9 mouse cellular contexts compared by ENCODE assay signal in the genomic region with DNA sequence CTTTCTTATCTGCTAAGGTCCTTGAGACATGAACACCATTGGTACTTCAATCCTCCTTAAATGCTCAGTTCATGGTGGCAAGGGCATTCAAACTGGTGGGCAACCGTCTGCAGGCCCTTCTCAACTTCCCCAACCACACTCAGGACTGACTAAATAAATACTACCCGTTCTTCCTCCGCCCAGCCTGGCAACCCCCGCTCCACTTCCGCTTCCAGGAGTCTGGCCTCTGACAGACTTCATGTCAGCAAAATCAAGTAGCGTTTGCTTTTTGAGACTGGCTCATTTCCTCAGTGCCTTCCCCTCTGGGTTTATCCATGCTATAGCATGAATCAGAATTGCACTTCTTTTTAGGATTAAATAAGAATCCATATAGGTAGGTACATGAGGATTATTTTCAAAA.
DNase-seq lines count a peak whose midpoint lies in the region; ATAC-seq and TF ChIP-seq lines count a peak whose summit lies in the region.
"Had no signal": no experiment of that assay in that cellular context is flagged by ENCODE, and none has a peak within 500 bp of the region (broad histone marks: within the 10 kb centered on the region; RNA-seq: fewer than 3 reads in every experiment).

No protein-coding gene starts in this region.

- no peak for ATAC-seq in intestine, embryonic 14.5 days (replicated peaks; ENCODE audit: low FRiP score, low TSS enrichment, low read depth)
- ATAC-seq in intestine, postnatal 0 days: no peak
- peak; percentile 29; the same call in 1 of the 2 replicates for ATAC-seq in liver, postnatal 0 days

- H3K4me1 ChIP-seq in intestine, embryonic 14.5 days (replicated peaks; ENCODE audit: control insufficient read depth, insufficient read depth, low read length): no peaks in the 10 kb centered on the region
- no peaks in the 10 kb centered on the region for H3K4me1 ChIP-seq in intestine, postnatal 0 days (replicated peaks; ENCODE audit: control insufficient read depth, insufficient read depth, low read length)
- H3K4me1 ChIP-seq in liver, postnatal 0 days (ENCODE audit: insufficient read depth): peaks cover 11% of the 10 kb centered on the region

- no peaks in the 10 kb centered on the region for H3K9me3 ChIP-seq in intestine, embryonic 14.5 days (ENCODE audit: control insufficient read depth, low read length)
- H3K9me3 ChIP-seq in intestine, postnatal 0 days (ENCODE audit: control insufficient read depth): no peaks in the 10 kb centered on the region
- no peaks in the 10 kb centered on the region for H3K9me3 ChIP-seq in liver, postnatal 0 days (ENCODE audit: low read length)

- 29% methylated on average over 6 of the region's 6 CpGs for WGBS in intestine, embryonic 14.5 days
- 35% methylated on average over 6 of the region's 6 CpGs for WGBS in intestine, postnatal 0 days
- WGBS in liver, postnatal 0 days (ENCODE audit: insufficient replicate concordance): 13% methylated on average over 6 of the region's 6 CpGs

- H3K4me2 ChIP-seq in intestine, embryonic 14.5 days (ENCODE audit: low read length): no peak overlapping the region
- H3K4me2 ChIP-seq in intestine, postnatal 0 days (replicated peaks; ENCODE audit: low read depth): no peak overlapping the region
- H3K4me2 ChIP-seq in liver, postnatal 0 days (ENCODE audit: low read depth, low read length): no peak overlapping the region

- peak; percentile 43 for DNase-seq in intestine, embryonic 14.5 days (ENCODE audit: low spot score)
- peak; percentile 43 to 52 for DNase-seq in spleen, adult 18-20 months
- no peak for DNase-seq in spleen, adult 12 weeks (ENCODE audit: low spot score)
- peak; percentile 55 for DNase-seq in liver, postnatal 0 days
- peak; percentile 49 for DNase-seq in splenic B cell, adult 2 months (ENCODE audit: low read depth, low spot score)
- no peak for DNase-seq in cerebellum, postnatal 10 days
- DNase-seq in kidney, postnatal 14 days: no peak
- DNase-seq: cerebellum, adult 11-12 months had no signal

- H3K27me3 ChIP-seq in intestine, embryonic 14.5 days (replicated peaks; ENCODE audit: control insufficient read depth, insufficient read depth, low read length): no peaks in the 10 kb centered on the region
- H3K27me3 ChIP-seq in intestine, postnatal 0 days (replicated peaks; ENCODE audit: control insufficient read depth, insufficient read depth, low read length): no peaks in the 10 kb centered on the region
- no peaks in the 10 kb centered on the region for H3K27me3 ChIP-seq in liver, postnatal 0 days (ENCODE audit: insufficient read depth, low read length)
- H3K27me3 ChIP-seq in splenic B cell, adult 2 months (ENCODE audit: control insufficient read depth, insufficient read depth, low read length, poor library complexity, severe bottlenecking): no peaks in the 10 kb centered on the region

- TF ChIP-seq EP300 in liver, postnatal 0 days (IDR thresholded peaks at IDR 0.05; ENCODE audit: low read depth): no peak

- no peak overlapping the region for H3K4me3 ChIP-seq in intestine, embryonic 14.5 days (ENCODE audit: low read depth, low read length)
- no peak overlapping the region for H3K4me3 ChIP-seq in intestine, postnatal 0 days (ENCODE audit: low read depth, low read length)
- H3K4me3 ChIP-seq in liver, postnatal 0 days (ENCODE audit: low read depth, low read length): no peak overlapping the region

- no peak overlapping the region for H3K27ac ChIP-seq in intestine, embryonic 14.5 days (ENCODE audit: low read depth)
- H3K27ac ChIP-seq in intestine, postnatal 0 days (ENCODE audit: low read depth, low read length): no peak overlapping the region
- H3K27ac ChIP-seq in liver, postnatal 0 days (ENCODE audit: low read depth): peak overlapping the region; percentile 29; the same call in 1 of the 2 replicates

- TF ChIP-seq CTCF in intestine, postnatal 0 days (IDR thresholded peaks at IDR 0.05; ENCODE audit: low read depth): no peak
- no peak for TF ChIP-seq CTCF in liver, postnatal 0 days (IDR thresholded peaks at IDR 0.05; ENCODE audit: low read depth)

- no peaks in the 10 kb centered on the region for H3K36me3 ChIP-seq in intestine, embryonic 14.5 days (ENCODE audit: control insufficient read depth, insufficient read depth, low read length)
- no peaks in the 10 kb centered on the region for H3K36me3 ChIP-seq in intestine, postnatal 0 days (ENCODE audit: control insufficient read depth, insufficient read depth)
- no peaks in the 10 kb centered on the region for H3K36me3 ChIP-seq in liver, postnatal 0 days (replicated peaks; ENCODE audit: insufficient read depth, low read length)
- H3K36me3 ChIP-seq in splenic B cell, adult 2 months (ENCODE audit: control insufficient read depth, insufficient read depth, low read length, poor library complexity, severe bottlenecking): no peaks in the 10 kb centered on the region

- H3K9ac ChIP-seq in intestine, embryonic 14.5 days (ENCODE audit: low read length): no peak overlapping the region
- H3K9ac ChIP-seq in intestine, postnatal 0 days (ENCODE audit: low read depth, low read length): no peak overlapping the region
- H3K9ac ChIP-seq in liver, postnatal 0 days (replicated peaks): no peak overlapping the region

Comparison
In these comparisons a context has a peak if more than half of its experiments do, and no peak if none do; other contexts are left out.
1. DNase-seq: peak in intestine, embryonic 14.5 days (single experiment), spleen, adult 18-20 months (2 of 2), liver, postnatal 0 days (single experiment) and splenic B cell, adult 2 months (single experiment); none in spleen, adult 12 weeks (single experiment), cerebellum, postnatal 10 days (0 of 2) and kidney, postnatal 14 days (single experiment).